Mouse (Mus musculus) brain, embryonic 18.5 days (tissue): Measurements from ENCODE around the gene Pcmt1.
"Not testable (repeated sequence)": the region's sequence is repeated elsewhere in the genome, so short reads cannot be mapped to it uniquely, and the experiment has no call there.

Experiments
- DNase-seq: peaks from one replicate; pipeline ENCODE4 v3.0.0-alpha.2; 2012; ENCODE audit warnings: low read depth, low spot score

Gene Pcmt1

DNA sequence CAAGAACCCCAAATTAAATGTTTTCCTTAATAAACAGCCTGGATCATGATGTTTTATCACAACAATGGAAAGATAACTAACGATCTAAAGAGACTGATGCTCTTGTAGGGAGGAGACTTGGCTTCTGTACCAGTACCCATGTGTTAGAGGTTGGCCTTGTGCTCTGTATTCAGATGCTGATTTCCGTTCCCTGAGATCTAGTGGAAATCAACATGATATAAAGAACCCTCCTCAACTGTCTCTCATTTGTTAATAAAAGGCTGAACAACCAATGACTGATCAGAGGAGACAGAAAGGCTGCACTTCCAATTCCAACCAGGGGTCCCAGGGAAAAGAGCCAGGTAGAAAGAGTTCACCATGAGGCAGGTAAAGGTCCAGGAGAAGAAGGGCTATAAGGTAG is 35.0 kb downstream of the Pcmt1 start:
- no peak for DNase-seq

DNA sequence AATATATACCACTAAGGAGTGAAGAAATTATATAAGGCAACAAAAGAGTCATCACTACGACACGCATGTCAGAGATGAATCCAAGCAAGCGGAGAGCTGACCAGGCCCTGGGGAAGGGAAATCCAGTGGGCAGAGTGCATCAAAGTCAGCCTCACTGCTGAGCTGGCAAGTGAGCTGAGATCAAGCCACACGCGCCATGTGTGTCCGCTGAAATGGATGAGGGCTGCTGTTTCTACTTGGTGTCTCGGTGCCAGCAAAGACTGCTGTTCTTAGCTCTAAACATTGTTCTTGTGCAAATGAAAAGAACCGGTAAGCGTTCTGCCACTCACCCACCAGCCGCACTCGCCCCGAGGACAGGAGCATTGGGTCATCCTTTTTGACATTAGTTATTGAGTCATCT is 40.6 kb downstream of the Pcmt1 start:
- no peak for DNase-seq

- no peak for DNase-seq
Observed at GRCm38 (mm10) chr10:7630951-7631720, 49.8 kb downstream of the Pcmt1 start.

DNA sequence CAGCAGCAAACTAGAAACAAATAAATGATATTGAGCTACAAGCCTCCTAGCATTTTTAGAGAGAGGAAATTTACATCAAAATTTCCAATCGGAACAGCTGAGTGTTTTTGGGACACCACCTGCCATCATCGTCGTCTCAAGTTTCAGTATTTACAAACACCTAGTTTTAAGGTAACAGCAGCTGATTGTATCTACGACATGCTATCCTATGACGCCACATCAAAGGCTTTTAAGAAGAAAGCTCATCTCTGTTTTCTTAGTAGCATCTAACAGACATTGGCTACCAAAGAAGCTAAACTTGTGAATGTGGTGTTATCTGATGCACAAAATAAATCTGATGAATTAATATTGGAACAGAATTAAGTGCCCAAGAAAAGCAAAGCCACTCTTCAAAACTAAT is 50.6 kb downstream of the Pcmt1 start:
- DNase-seq, result no peak

DNA sequence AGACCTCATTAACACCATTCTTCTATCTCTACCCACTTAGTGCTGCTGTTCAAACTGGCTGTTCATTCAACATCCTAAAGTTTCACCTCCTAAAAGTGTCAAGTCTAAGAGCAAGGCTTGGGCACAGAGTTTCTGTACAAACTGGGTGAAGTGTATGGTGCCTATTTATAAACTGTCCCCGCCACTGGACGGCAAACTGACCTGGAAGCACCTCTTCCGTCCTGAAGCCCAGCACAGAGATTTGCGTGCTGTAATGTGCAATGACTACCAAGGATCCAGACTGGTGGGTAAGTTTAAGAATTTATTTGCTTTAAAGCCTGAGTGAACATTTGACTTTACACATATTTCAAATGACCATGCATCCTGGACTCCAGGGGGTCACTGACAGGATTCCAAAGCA is 51.8 kb downstream of the Pcmt1 start:
- DNase-seq, result no peak

DNA sequence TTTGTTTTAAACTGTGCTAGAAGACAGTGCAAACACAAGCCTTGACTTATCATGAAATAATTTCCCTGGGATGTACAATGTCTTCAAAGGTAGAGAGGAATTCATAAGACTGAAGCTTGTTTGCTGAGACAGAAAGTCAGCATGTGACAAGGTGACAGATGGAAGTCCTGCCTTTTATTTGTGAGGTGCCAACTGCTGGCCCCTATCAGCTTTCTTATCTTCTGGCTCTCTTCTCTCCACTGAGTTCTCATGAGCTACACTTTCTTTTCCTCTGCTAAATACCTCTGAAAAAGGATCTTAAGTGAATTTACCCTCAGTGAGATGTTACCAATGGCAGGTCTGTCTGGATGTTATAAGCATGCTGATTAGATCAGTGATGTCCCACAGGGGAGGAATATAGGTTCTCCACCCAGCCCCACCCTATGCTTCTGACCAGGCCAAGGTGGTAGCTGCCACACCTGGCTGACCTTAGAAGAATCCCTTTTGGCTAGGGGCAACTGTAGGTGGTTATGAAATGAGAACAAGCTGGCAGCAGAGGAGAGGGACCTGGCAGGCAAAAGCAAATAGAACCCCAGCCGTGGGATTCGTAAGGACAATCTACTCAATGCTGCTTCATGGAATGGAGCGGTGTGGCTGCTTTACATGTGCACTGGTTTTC is 56.9 kb downstream of the Pcmt1 start:
- no peak for DNase-seq

- DNase-seq, result no peak
Observed at GRCm38 (mm10) chr10:7622378-7622777, 58.6 kb downstream of the Pcmt1 start.

- DNase-seq, result no peak
Observed at GRCm38 (mm10) chr10:7620723-7621122, 60.2 kb downstream of the Pcmt1 start.

DNA sequence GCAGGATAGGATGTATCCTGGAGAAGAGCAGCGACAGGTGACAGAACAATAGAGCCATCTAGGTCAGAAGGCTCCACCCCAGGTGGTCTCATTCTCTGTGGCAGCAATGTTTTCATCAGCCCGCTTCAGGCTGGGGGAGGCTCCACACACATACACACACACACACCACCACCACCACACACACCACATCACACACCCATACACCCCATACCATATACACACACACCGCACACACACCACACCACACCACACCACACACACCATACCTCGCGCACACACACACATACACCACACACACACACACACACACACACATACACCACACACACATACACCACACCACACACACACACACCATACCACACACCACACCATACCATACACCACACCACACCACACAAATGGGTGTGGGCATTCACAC is 61.1 kb downstream of the Pcmt1 start:
- no peak for DNase-seq

DNA sequence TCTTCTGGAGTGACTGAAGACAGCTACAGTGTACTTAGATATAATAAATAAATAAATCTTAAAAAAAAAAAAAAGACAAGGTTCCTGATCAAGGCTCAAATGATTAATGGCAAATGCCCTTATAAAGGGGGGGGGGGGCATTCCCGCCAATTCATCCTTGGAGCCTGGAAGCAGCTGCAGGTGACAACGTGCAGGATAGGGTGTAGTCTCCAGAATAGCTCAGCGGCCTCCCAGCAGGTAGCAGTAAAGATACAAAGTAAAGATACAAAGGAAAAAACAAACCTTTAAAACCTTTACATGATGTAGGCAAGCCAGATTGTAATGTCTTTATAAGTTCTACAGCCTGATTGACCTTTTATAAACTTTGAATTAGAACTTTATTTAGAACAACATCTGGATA is 63.4 kb downstream of the Pcmt1 start:
- DNase-seq, result not testable (repeated sequence)

- not testable (repeated sequence) for DNase-seq
Observed at GRCm38 (mm10) chr10:7617146-7617545, 63.8 kb downstream of the Pcmt1 start.

- no peak for DNase-seq
Observed at GRCm38 (mm10) chr10:7614834-7615233, 66.1 kb downstream of the Pcmt1 start.

DNA sequence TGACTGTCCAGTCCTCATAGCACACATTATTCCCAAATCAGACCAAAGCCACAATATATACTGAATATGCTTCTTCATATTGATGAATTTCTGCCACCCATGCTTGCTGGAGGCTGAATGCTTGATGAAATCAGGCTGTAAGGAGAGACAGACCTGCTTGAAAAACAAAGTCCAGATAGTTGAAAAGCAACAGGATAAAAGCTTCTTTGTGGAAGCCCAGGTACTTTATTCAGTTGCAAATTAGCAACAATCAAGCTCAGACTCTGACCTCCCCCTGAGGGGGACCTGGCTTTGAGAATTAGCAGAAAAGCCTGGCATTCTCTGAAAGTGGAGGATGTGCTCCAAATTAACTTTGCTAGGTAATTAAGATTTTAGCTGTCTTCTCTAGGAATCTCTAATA is 68.7 kb downstream of the Pcmt1 start:
- DNase-seq, result not testable (repeated sequence)

GRCm38 (mm10) chr10:7611647-7612046 is 69.3 kb downstream of the Pcmt1 start:
- DNase-seq, result no peak

GRCm38 (mm10) chr10:7608611-7609010 is 72.3 kb downstream of the Pcmt1 start:
- DNase-seq, result no peak

DNA sequence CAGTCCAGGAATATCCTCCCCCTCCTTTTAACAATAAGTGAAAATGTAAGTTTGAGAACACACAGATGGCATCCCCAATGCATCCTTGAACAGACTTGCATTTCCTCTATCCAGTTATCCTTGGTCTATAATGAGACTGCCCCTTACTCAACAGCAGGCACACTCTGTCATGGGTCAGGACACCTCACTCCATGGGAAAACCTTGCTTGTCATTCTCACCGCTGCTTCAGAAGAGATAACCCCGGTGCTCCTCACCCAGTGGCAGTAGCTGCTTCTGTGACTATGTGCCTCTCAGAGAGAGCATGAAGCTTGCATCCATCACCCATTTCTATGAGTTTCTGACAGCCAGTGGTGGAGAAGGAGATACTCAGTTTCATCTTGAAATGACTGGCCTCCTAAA is 74.5 kb downstream of the Pcmt1 start:
- no peak for DNase-seq

GRCm38 (mm10) chr10:7605168-7605567 is 75.8 kb downstream of the Pcmt1 start:
- no peak for DNase-seq

GRCm38 (mm10) chr10:7600647-7601046 is 80.3 kb downstream of the Pcmt1 start:
- no peak for DNase-seq

DNA sequence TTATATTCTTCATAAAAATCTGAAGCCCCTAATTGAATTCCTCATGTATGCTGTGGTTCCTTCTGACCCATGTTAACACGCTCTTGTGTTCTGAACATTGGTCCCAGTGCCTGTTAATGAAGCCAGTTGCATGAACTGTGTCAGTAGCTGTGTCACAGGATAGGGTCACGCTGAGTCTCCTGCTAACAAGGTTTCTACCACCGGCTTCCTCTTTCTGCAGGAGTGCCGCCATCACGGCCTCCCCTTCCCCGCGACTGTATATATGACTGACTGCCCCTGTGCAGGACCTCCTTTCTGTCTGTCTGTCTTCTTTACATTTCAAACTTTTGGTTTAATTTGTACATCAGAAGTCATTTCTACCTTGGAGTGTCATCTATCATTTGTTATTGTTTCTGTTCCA is 82.8 kb downstream of the Pcmt1 start:
- DNase-seq, result no peak

DNA sequence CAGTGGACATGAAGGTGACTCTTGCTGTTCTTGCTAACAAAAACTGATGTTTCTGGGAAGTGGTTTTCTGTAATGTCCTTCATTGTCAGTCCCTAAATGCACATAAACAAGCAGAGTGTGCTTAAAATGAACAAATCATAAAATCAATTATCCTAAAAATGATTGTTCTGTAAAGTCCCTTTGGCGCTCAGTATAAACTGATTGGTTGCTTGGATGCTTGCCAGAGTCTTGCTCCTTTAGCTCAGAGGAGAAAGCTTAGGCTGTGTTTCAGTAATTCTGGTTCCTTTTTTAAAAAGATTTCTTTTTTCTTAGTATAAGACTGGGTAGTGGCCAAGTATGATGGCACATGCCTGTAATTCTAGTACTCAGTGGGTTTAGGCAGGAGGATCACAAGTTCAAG is 84.7 kb downstream of the Pcmt1 start:
- no peak for DNase-seq

DNA sequence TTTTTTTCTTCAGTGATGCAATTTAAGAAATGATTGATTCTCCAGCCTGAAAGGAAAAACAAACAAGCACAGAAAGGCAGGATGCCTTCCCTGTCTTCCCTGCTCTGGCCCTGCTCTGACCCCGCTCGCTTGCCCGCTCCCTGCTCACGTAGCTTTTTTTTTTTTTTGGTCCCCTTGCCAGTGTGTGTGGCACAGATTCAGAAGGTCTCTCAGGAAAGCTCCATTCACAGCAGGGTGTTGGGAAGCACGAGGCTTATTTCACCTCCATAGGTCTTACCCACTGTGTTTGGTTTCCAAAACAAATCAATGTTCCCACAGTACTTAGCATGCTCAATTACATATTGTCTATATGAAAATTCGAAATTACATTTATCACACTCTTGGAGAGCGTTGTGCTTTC is 86.1 kb downstream of the Pcmt1 start:
- DNase-seq, result no peak

GRCm38 (mm10) chr10:7590792-7591191 is 90.1 kb downstream of the Pcmt1 start:
- no peak for DNase-seq

GRCm38 (mm10) chr10:7590234-7590689 is 90.7 kb downstream of the Pcmt1 start:
- DNase-seq, result no peak
